Mouse (Mus musculus) ES-E14 (cell line): ENCODE measurements at regions not wholly inside any gene's neighbourhood (a gene's known extent, or its start where the extent isn't known, plus 50 kb on each side); places are given as distances from the start of the nearest gene placed in this dataset.

Experiments used
- DNase-seq: peaks from one replicate; pipeline ENCODE4 v3.0.0-alpha.2; 2013; ENCODE audit warnings: low read depth, low spot score
- H3K27ac ChIP-seq: 2 replicates; pipeline ENCODE4 v1.5.1; 2012; ENCODE audit warnings: low read depth, mild to moderate bottlenecking, low read length, moderate library complexity, mixed read lengths; ENCODE audit not compliant: poor library complexity, insufficient read depth, severe bottlenecking
- H3K36me3 ChIP-seq: 2 replicates; pipeline ENCODE4 v1.6.1; 2012; ENCODE audit warnings: mild to moderate bottlenecking, low read length, moderate library complexity, mixed read lengths; ENCODE audit not compliant: control insufficient read depth, poor library complexity, insufficient read depth, severe bottlenecking
- H3K4me1 ChIP-seq, 2 experiments: fragments of 150-350 bp in 1 of 2; sonication (generic) in 1 of 2; 2 replicates each; pipeline ENCODE4 v1.6.1; 2012; ENCODE audit warnings: low read length in 2 of 2, mild to moderate bottlenecking in 1 of 2, mixed read lengths in 1 of 2; ENCODE audit not compliant: control insufficient read depth in 2 of 2, insufficient read depth in 2 of 2, poor library complexity in 1 of 2
- H3K4me3 ChIP-seq, 2 experiments: fragments of 150-350 bp in 1 of 2; sonication (generic) in 1 of 2; 2 replicates each; pipeline ENCODE4 v1.5.1; 2012; ENCODE audit warnings: low read length in 2 of 2, low read depth in 1 of 2, mild to moderate bottlenecking in 1 of 2, mixed read lengths in 1 of 2; ENCODE audit not compliant: insufficient read depth in 1 of 2, poor library complexity in 1 of 2, severe bottlenecking in 1 of 2
- H3K9ac ChIP-seq: 2 replicates; pipeline ENCODE4 v1.6.1; 2012; ENCODE audit warnings: low read depth, mild to moderate bottlenecking, low read length, mixed read lengths; ENCODE audit not compliant: poor library complexity, insufficient read depth, severe bottlenecking
- H3K9me3 ChIP-seq: fragments of 150-350 bp; sonication (generic); 2 replicates; pipeline ENCODE4 v1.6.1; 2012; ENCODE audit warnings: low read depth, mild to moderate bottlenecking, low read length; ENCODE audit not compliant: control insufficient read depth, insufficient read depth
- CHD2 ChIP-seq: IDR thresholded peaks from 2 replicates; pipeline ENCODE4 v1.6.1; 2014; ENCODE audit warnings: mild to moderate bottlenecking, low read depth, low read length, inconsistent platforms
- HCFC1 ChIP-seq: IDR thresholded peaks from 2 replicates; pipeline ENCODE4 v1.6.1; 2012; ENCODE audit warnings: low read length, inconsistent platforms, borderline replicate concordance; ENCODE audit not compliant: insufficient read depth
- MAFK ChIP-seq: IDR thresholded peaks from 2 replicates; pipeline ENCODE4 v1.6.1; 2014; ENCODE audit warnings: mild to moderate bottlenecking, low read depth, low read length, inconsistent platforms; ENCODE audit not compliant: insufficient read depth
- ZC3H11A ChIP-seq: IDR thresholded peaks from 2 replicates; pipeline ENCODE4 v1.6.1; 2012; ENCODE audit warnings: low read depth, mild to moderate bottlenecking, inconsistent platforms, low read length, borderline replicate concordance
- ZNF384 ChIP-seq: IDR thresholded peaks from 2 replicates; pipeline ENCODE4 v1.6.1; 2012; ENCODE audit warnings: low read depth, low read length, inconsistent platforms
- in situ Hi-C, 2 experiments: fragments of 600-800 bp; cut with MboI; formaldehyde crosslinking; loops; one replicate each; pipeline ENCODE4 v1.15.1; 2025; ENCODE audit warnings: low sequenced_read_pairs in 2 of 2, inconsistent platforms in 1 of 2; ENCODE audit not compliant: unreplicated experiment in 2 of 2

- Histone ChIP-seq H3K4me1 (no peaks in the 10 kb centered on the region), H3K27ac (no peak overlapping the region), H3K36me3 (no peaks in the 10 kb centered on the region), H3K9ac (no peak overlapping the region), H3K4me3 (no peak overlapping the region), H3K9me3 (no peaks in the 10 kb centered on the region)
- peak; percentile 42 for DNase-seq
- in situ Hi-C loops = loop anchor here in 1 of 2 experiments (25.0 kb wide), 1 partner anchor 489 kb away; no protein-coding TSS in a partner anchor
- TF ChIP-seq ZNF384 = no peak
- TF ChIP-seq ZC3H11A = peak; percentile 30; the same call in 1 of the 2 replicates
Measured at GRCm38 (mm10) chr12:71701753-71702152, 129.1 kb upstream of the Daam1 start.

DNA sequence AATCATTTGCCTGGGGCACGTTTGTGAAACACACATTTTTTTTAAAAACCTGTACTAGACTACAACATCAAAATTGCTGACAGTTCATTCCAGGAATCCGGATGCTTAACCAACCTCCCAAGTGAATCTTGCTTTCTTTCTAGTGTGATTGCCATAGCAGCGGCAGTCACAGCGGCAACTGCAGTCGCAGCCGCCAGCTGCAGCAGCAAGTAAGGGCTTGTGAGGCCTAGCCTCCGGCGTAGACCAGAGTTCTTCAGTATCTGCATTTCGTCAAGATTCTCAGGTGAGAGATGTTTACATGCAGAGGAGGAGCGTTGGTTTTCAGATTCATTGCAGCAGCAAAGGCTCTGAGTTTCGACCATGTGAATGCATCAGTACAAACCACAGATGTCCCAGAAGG is 128.7 kb upstream of the Daam1 start:
- TF ChIP-seq ZNF384 (no peak), ZC3H11A (no peak), MAFK (no peak), CHD2 (no peak), HCFC1 (no peak)
- Histone ChIP-seq H3K4me3 (no peak overlapping the region), H3K4me1 (no peaks in the 10 kb centered on the region), H3K9me3 (no peaks in the 10 kb centered on the region), H3K27ac (no peak overlapping the region), H3K9ac (no peak overlapping the region), H3K36me3 (no peaks in the 10 kb centered on the region)
- in situ Hi-C loops = loop anchor here in 1 of 2 experiments (25.0 kb wide), 1 partner anchor 490 kb away; no protein-coding TSS in a partner anchor
- no peak for DNase-seq

- TF ChIP-seq HCFC1 (no peak), ZNF384 (no peak), MAFK (no peak), ZC3H11A (no peak), CHD2 (no peak)
- DNase-seq = no peak
- in situ Hi-C loops = loop anchor here in 1 of 2 experiments (25.0 kb wide), 1 partner anchor 491 kb away; no protein-coding TSS in a partner anchor
- Histone ChIP-seq H3K9ac (no peak overlapping the region), H3K4me1 (no peaks in the 10 kb centered on the region), H3K27ac (no peak overlapping the region), H3K4me3 (no peak overlapping the region), H3K9me3 (no peaks in the 10 kb centered on the region), H3K36me3 (no peaks in the 10 kb centered on the region)
Measured at GRCm38 (mm10) chr12:71703146-71703902, 127.6 kb upstream of the Daam1 start.

- Histone ChIP-seq H3K4me3 (no peak overlapping the region), H3K4me1 (no peaks in the 10 kb centered on the region), H3K36me3 (no peaks in the 10 kb centered on the region), H3K27ac (no peak overlapping the region), H3K9me3 (no peaks in the 10 kb centered on the region), H3K9ac (no peak overlapping the region)
- in situ Hi-C loops = loop anchor here in 1 of 2 experiments (25.0 kb wide), 1 partner anchor 492 kb away; no protein-coding TSS in a partner anchor
- TF ChIP-seq ZNF384 (no peak), CHD2 (no peak), MAFK (no peak)
- peak; percentile 30 for DNase-seq
Measured at GRCm38 (mm10) chr12:71704431-71704830, 126.4 kb upstream of the Daam1 start.

DNA sequence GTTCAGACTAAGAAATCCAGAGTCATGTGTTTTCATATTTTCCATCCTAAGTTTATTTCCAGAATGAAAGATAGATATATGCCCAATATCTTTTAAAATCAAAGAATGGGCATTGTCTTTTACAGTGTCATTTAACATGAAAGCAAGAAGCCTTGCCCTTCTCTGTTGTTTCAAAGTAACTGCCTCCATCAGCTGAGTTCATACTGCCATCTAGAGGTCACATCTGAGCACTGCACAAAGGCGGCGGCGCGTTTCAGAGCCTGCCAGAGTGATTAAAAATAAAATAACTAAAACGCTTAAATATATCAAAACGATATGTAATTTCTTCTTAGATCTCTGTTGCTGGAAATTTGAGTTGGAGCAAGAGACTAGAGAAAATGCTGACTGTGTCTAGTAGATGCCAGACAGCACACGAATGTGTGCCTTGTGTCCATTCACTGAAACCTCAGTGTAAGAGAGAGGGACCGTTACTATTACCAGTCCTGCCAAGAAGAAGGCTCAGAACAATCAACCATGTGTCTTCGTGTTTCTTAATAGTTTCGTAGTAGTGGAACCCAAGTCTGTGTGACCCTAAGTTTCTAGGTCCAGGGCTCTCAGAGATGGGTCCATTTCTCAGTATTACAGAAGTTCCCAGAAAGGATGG is 123.0 kb upstream of the Daam1 start:
- H3K9me3 ChIP-seq = no peaks in the 10 kb centered on the region
- H3K27ac ChIP-seq = no peak overlapping the region
- in situ Hi-C loops = loop anchor here in 1 of 2 experiments (25.0 kb wide), 1 partner anchor 496 kb away; no protein-coding TSS in a partner anchor
- no peak for TF ChIP-seq MAFK
- peak; percentile 94 for TF ChIP-seq ZC3H11A
- DNase-seq = peak; percentile 27
- H3K9ac ChIP-seq = no peak overlapping the region
- no peak overlapping the region for H3K4me3 ChIP-seq
- H3K4me1 ChIP-seq = no peaks in the 10 kb centered on the region
- H3K36me3 ChIP-seq = no peaks in the 10 kb centered on the region
